Mouse (Mus musculus) liver, adult 2 months (tissue): ENCODE data around the gene Snx19. TPM values are rescaled to one million over a fixed set of nuclear protein-coding genes. Genes with fewer than 3 reads are reported as not detected.

Source experiments
- DNase-seq: peaks from one replicate; pipeline ENCODE4 v3.0.0-alpha.2; 2011; ENCODE audit warnings: low read depth, low spot score; ENCODE audit errors: extremely low read depth
- H3K27ac ChIP-seq: fragments of 200-500 bp; replicated peaks from 2 replicates; pipeline ENCODE4 v1.5.1; 2012; ENCODE audit warnings: low read depth, mild to moderate bottlenecking, control low read depth, inconsistent platforms, low read length; ENCODE audit not compliant: insufficient read depth
- H3K27me3 ChIP-seq: fragments of 200-500 bp; 2 replicates; pipeline ENCODE4 v1.6.1; 2012; ENCODE audit warnings: mild to moderate bottlenecking, moderate library complexity, low read length, inconsistent platforms; ENCODE audit not compliant: control insufficient read depth, insufficient read depth
- H3K36me3 ChIP-seq: fragments of 200-500 bp; 2 replicates; pipeline ENCODE4 v1.6.1; 2012; ENCODE audit warnings: low read length, inconsistent platforms; ENCODE audit not compliant: control insufficient read depth, insufficient read depth
- H3K4me1 ChIP-seq: fragments of 200-500 bp; 2 replicates; pipeline ENCODE4 v1.6.1; 2011; ENCODE audit warnings: low read length; ENCODE audit not compliant: control insufficient read depth, insufficient read depth
- H3K4me3 ChIP-seq: fragments of 200-500 bp; 2 replicates; pipeline ENCODE4 v1.5.1; 2011; ENCODE audit warnings: low read depth, mild to moderate bottlenecking, control low read depth, low read length, moderate library complexity; ENCODE audit not compliant: insufficient read depth
- H3K79me2 ChIP-seq: fragments of 200-500 bp; 2 replicates; pipeline ENCODE4 v1.6.1; 2012; ENCODE audit warnings: inconsistent platforms, mild to moderate bottlenecking, low read length, moderate library complexity; ENCODE audit not compliant: control insufficient read depth, insufficient read depth
- H3K9ac ChIP-seq: fragments of 200-500 bp; 2 replicates; pipeline ENCODE4 v1.6.1; 2012; ENCODE audit warnings: low read depth, mild to moderate bottlenecking, control low read depth, inconsistent platforms, low read length
- CTCF ChIP-seq: fragments of 200-500 bp; IDR thresholded peaks from 2 replicates; pipeline ENCODE4 v1.5.1; 2011; ENCODE audit warnings: low read depth, low read length, control low read depth
- POLR2A ChIP-seq: fragments of 200-500 bp; IDR thresholded peaks from 2 replicates; pipeline ENCODE4 v1.6.1; 2011; ENCODE audit warnings: low read length, control low read depth; ENCODE audit not compliant: insufficient read depth; ENCODE audit errors: extremely low read depth
- WGBS: fragments of 180-500 bp; shearing (Covaris S2); methylation state at CpG from one replicate; pipeline ENCODE4 v1.1.7; 2018; 5-methylcytosine and 5-hydroxymethylcytosine counted together
- polyA plus RNA-seq: library from polyadenylated mRNA; depleted of rRNA; stranded (reverse); fragments of >200 nt; gene quantifications from 2 replicates; pipeline ENCODE4 v1.2.3, GENCODE M21; 2012
- total RNA-seq: library from RNA; depleted of rRNA; stranded (reverse); fragments of >200 nt; gene quantifications from 2 replicates; pipeline ENCODE4 v1.2.3, GENCODE M21; 2014

Gene Snx19
- total and polyA plus RNA-seq, 2 experiments: 7.7 to 8.2 TPM

GRCm38 (mm10) chr9:30445232-30446085 lies 18.6 kb downstream of the Snx19 start:
- no peak overlapping the region for H3K9ac ChIP-seq
- H3K4me1 ChIP-seq: no peaks in the 10 kb centered on the region
- H3K4me3 ChIP-seq: no peak overlapping the region
- no peaks in the 10 kb centered on the region for H3K79me2 ChIP-seq
- H3K27ac ChIP-seq: no peak overlapping the region
- DNase-seq: no peak
- H3K27me3 ChIP-seq: no peaks in the 10 kb centered on the region
- WGBS: 85% methylated on average over 14 of the region's 14 CpGs
- TF ChIP-seq POLR2A (no peak), CTCF (no peak)
- peaks cover 37% of the 10 kb centered on the region for H3K36me3 ChIP-seq

DNA sequence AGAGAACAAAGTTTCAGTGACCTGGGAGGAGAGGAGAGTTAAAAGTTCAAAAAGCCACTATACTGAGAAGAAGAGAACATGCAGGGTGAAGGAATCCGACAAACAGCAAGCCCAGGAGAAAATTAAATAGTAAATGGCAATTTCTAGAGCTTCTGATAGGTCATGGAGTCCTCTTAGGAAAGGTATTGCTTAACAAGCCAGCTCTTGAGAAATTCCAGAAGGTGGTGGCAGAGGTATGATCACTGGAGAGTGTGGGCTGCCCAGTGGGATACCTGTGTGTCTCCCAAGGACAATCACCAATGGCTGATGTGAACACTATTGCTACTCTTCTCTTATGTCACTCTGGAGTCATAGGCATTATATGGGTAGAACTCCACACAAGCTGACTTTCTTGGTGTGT lies 19.2 kb downstream of the Snx19 start:
- no peak overlapping the region for H3K4me3 ChIP-seq
- no peaks in the 10 kb centered on the region for H3K79me2 ChIP-seq
- TF ChIP-seq CTCF (no peak), POLR2A (no peak)
- H3K36me3 ChIP-seq: peaks cover 36% of the 10 kb centered on the region
- DNase-seq: no peak
- H3K27ac ChIP-seq: no peak overlapping the region
- H3K27me3 ChIP-seq: no peaks in the 10 kb centered on the region
- WGBS: 82% methylated on average over 1 of the region's 1 CpGs
- no peak overlapping the region for H3K9ac ChIP-seq
- no peaks in the 10 kb centered on the region for H3K4me1 ChIP-seq

DNA sequence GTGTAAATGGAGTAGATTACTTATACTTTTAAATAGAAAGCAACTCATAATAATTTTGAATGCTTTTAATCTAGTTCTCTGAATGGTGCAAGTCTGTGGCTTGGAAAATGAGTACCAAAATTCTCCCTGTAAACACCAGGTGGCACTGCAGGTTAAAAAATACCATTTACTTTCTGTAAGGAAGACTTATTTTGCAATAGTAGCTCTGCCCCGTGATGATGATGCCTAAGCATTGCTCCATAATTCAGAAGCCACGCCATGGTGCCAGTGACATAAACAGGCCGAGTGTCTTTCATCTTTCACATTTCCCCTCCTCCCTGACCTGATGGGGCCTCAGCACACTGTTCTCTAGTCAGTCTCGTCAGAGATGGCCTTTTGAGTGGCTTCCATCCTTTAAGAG lies 21.6 kb downstream of the Snx19 start:
- Histone ChIP-seq H3K9ac (no peak overlapping the region), H3K36me3 (peaks cover 29% of the 10 kb centered on the region), H3K79me2 (no peaks in the 10 kb centered on the region), H3K27me3 (no peaks in the 10 kb centered on the region), H3K4me3 (no peak overlapping the region), H3K27ac (no peak overlapping the region), H3K4me1 (no peaks in the 10 kb centered on the region)
- DNase-seq: peak; percentile 49
- 41% methylated on average over 4 of the region's 4 CpGs for WGBS
- TF ChIP-seq POLR2A (no peak), CTCF (peak; percentile 39)

GRCm38 (mm10) chr9:30449862-30450261 lies 23.0 kb downstream of the Snx19 start:
- WGBS: 73% methylated on average over 2 of the region's 2 CpGs
- H3K79me2 ChIP-seq: no peaks in the 10 kb centered on the region
- H3K27ac ChIP-seq: no peak overlapping the region
- H3K9ac ChIP-seq: no peak overlapping the region
- peaks cover 2% of the 10 kb centered on the region; the same call in 1 of the 2 replicates for H3K4me1 ChIP-seq
- peaks cover 24% of the 10 kb centered on the region for H3K36me3 ChIP-seq
- no peak for TF ChIP-seq CTCF
- TF ChIP-seq POLR2A: no peak
- H3K4me3 ChIP-seq: no peak overlapping the region
- H3K27me3 ChIP-seq: no peaks in the 10 kb centered on the region
- no peak for DNase-seq

DNA sequence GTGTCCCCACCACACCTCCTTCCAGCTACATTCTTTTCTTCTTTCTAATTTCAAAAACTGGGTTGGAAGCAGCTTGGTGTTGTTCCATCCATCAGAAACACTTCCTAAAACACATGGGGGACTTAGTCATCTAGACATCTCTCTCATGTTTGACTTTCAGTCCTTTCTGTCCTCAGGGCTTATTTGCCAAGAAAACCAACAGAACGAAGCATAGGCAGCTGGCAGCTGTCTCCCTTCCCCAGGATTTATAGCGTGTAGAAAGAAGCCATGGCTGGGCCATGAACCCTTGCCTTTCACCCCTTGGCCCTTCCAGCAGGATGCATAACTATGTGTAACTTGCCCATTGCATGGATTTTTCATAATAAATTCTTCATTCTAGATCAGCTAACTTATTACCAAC lies 23.9 kb downstream of the Snx19 start:
- H3K9ac ChIP-seq: no peak overlapping the region
- H3K36me3 ChIP-seq: peaks cover 24% of the 10 kb centered on the region
- no peak overlapping the region for H3K27ac ChIP-seq
- no peak overlapping the region for H3K4me3 ChIP-seq
- DNase-seq: no peak
- 69% methylated on average over 2 of the region's 2 CpGs for WGBS
- TF ChIP-seq POLR2A (no peak), CTCF (no peak)
- no peaks in the 10 kb centered on the region for H3K27me3 ChIP-seq
- H3K79me2 ChIP-seq: no peaks in the 10 kb centered on the region
- H3K4me1 ChIP-seq: peaks cover 2% of the 10 kb centered on the region; the same call in 1 of the 2 replicates

DNA sequence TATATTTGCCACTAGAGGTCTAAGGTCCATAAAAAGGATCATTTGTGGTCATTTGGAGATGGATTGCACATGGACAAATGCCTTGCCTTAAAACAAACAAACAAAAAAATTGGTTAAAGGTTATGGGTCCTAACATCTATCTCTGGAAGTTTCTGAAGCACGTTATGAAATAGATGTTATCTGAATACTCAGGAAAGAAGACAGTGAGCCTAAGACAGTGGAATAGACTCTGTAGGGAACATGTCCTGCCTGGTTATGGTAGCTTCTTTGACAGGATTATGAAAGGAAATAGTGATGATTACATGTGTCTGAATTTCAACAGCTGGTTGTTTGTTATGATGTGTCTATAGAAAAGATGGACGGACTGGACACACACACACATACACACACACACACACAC lies 27.6 kb downstream of the Snx19 start:
- Histone ChIP-seq H3K27ac (no peak overlapping the region), H3K27me3 (no peaks in the 10 kb centered on the region), H3K79me2 (no peaks in the 10 kb centered on the region), H3K36me3 (peaks cover 28% of the 10 kb centered on the region), H3K4me1 (peaks cover 2% of the 10 kb centered on the region; the same call in 1 of the 2 replicates), H3K4me3 (no peak overlapping the region), H3K9ac (no peak overlapping the region)
- TF ChIP-seq POLR2A: no peak
- TF ChIP-seq CTCF: no peak
- WGBS: 54% methylated on average over 2 of the region's 2 CpGs
- peak; percentile 57 for DNase-seq
